Mouse (Mus musculus) thymus, adult 2 months (tissue): ENCODE measurements at regions not wholly inside any gene's neighbourhood (a gene's known extent, or its start where the extent isn't known, plus 50 kb on each side); places are given as distances from the start of the nearest gene placed in this dataset.

Source experiments
- DNase-seq: peaks from one replicate; pipeline ENCODE4 v3.0.0; 2021
- H3K27ac ChIP-seq: fragments of 200-500 bp; 2 replicates; pipeline ENCODE4 v1.5.1; 2012; ENCODE audit warnings: low read length, control low read depth; ENCODE audit not compliant: control insufficient read depth, insufficient read depth
- H3K27me3 ChIP-seq: fragments of 200-500 bp; 2 replicates; pipeline ENCODE4 v1.6.1; 2012; ENCODE audit warnings: mild to moderate bottlenecking, low read length, moderate library complexity, mixed read lengths; ENCODE audit not compliant: control insufficient read depth, insufficient read depth
- H3K36me3 ChIP-seq: fragments of 200-500 bp; 2 replicates; pipeline ENCODE4 v1.6.1; 2012; ENCODE audit warnings: mild to moderate bottlenecking, low read length, moderate library complexity; ENCODE audit not compliant: control insufficient read depth, insufficient read depth
- H3K4me1 ChIP-seq: fragments of 200-500 bp; replicated peaks from 2 replicates; pipeline ENCODE4 v1.6.1; 2012; ENCODE audit warnings: low read length; ENCODE audit not compliant: control insufficient read depth, insufficient read depth
- H3K4me3 ChIP-seq: fragments of 200-500 bp; 2 replicates; pipeline ENCODE4 v1.5.1; 2012; ENCODE audit warnings: mild to moderate bottlenecking, low read length, control low read depth, moderate library complexity; ENCODE audit not compliant: control insufficient read depth, insufficient read depth
- CTCF ChIP-seq: fragments of 200-500 bp; IDR thresholded peaks from 2 replicates; pipeline ENCODE4 v1.5.1; 2012; ENCODE audit warnings: mild to moderate bottlenecking, control low read depth, low read length, moderate library complexity, borderline replicate concordance; ENCODE audit not compliant: control insufficient read depth, poor library complexity, insufficient read depth; ENCODE audit errors: extremely low read depth
- POLR2A ChIP-seq: fragments of 200-500 bp; IDR thresholded peaks from 2 replicates; pipeline ENCODE4 v1.6.1; 2012; ENCODE audit warnings: mild to moderate bottlenecking, low read length, control low read depth, moderate library complexity; ENCODE audit not compliant: control insufficient read depth, poor library complexity, insufficient read depth; ENCODE audit errors: extremely low read depth
- WGBS: fragments of 180-500 bp; shearing (Covaris S2); methylation state at CpG from one replicate; pipeline ENCODE4 v1.1.7; 2018; 5-methylcytosine and 5-hydroxymethylcytosine counted together

- H3K27me3 ChIP-seq = no peaks in the 10 kb centered on the region
- no peak for DNase-seq
- H3K4me1 ChIP-seq = peaks cover 4% of the 10 kb centered on the region
- H3K4me3 ChIP-seq = no peak overlapping the region
- H3K36me3 ChIP-seq = no peaks in the 10 kb centered on the region
- no peak overlapping the region for H3K27ac ChIP-seq
- no peak for TF ChIP-seq CTCF
- no peak for TF ChIP-seq POLR2A
- WGBS = 90% methylated on average over 12 of the region's 12 CpGs
Measured at GRCm38 (mm10) chr14:120836535-120837316, 74.3 kb upstream of the Ipo5 start.

- Histone ChIP-seq H3K4me3 (no peak overlapping the region), H3K4me1 (no peaks in the 10 kb centered on the region), H3K27ac (no peak overlapping the region), H3K27me3 (no peaks in the 10 kb centered on the region), H3K36me3 (no peaks in the 10 kb centered on the region)
- TF ChIP-seq POLR2A (no peak), CTCF (no peak)
- 93% methylated on average over 6 of the region's 6 CpGs for WGBS
- DNase-seq = no peak
Measured at GRCm38 (mm10) chr14:120840900-120841299, 70.1 kb upstream of the Ipo5 start.

GRCm38 (mm10) chr14:120841311-120841710, 69.7 kb upstream of the Ipo5 start:
- DNase-seq = no peak
- no peak overlapping the region for H3K27ac ChIP-seq
- 71% methylated on average over 6 of the region's 6 CpGs for WGBS
- H3K36me3 ChIP-seq = no peaks in the 10 kb centered on the region
- no peaks in the 10 kb centered on the region for H3K27me3 ChIP-seq
- no peak overlapping the region for H3K4me3 ChIP-seq
- TF ChIP-seq POLR2A = no peak
- TF ChIP-seq CTCF = no peak
- H3K4me1 ChIP-seq = no peaks in the 10 kb centered on the region

- TF ChIP-seq CTCF = no peak
- no peaks in the 10 kb centered on the region for H3K4me1 ChIP-seq
- WGBS = 92% methylated on average over 2 of the region's 2 CpGs
Measured at GRCm38 (mm10) chr14:120845172-120845571, 65.9 kb upstream of the Ipo5 start.

GRCm38 (mm10) chr14:120846073-120846850, 64.8 kb upstream of the Ipo5 start:
- H3K4me3 ChIP-seq = no peak overlapping the region
- no peaks in the 10 kb centered on the region for H3K36me3 ChIP-seq
- no peak for TF ChIP-seq CTCF
- no peak for TF ChIP-seq POLR2A
- H3K4me1 ChIP-seq = no peaks in the 10 kb centered on the region
- 87% methylated on average over 10 of the region's 10 CpGs for WGBS
- DNase-seq = no peak
- no peak overlapping the region for H3K27ac ChIP-seq
- no peaks in the 10 kb centered on the region for H3K27me3 ChIP-seq

More at GRCm38 (mm10) chr14:120845172-120845571, 65.9 kb upstream of the Ipo5 start:
- DNase-seq = no peak
- Histone ChIP-seq H3K4me3 (no peak overlapping the region), H3K36me3 (no peaks in the 10 kb centered on the region), H3K27ac (no peak overlapping the region), H3K27me3 (no peaks in the 10 kb centered on the region)

GRCm38 (mm10) chr14:120847006-120847405, 64.0 kb upstream of the Ipo5 start:
- no peaks in the 10 kb centered on the region for H3K27me3 ChIP-seq
- no peaks in the 10 kb centered on the region for H3K36me3 ChIP-seq
- TF ChIP-seq CTCF (no peak), POLR2A (no peak)
- no peaks in the 10 kb centered on the region for H3K4me1 ChIP-seq
- H3K4me3 ChIP-seq = no peak overlapping the region
- H3K27ac ChIP-seq = no peak overlapping the region
- DNase-seq = no peak
- 79% methylated on average over 5 of the region's 5 CpGs for WGBS
